Mouse (Mus musculus) heart, adult 2 months (tissue): ENCODE measurements at regions not wholly inside any gene's neighbourhood (a gene's known extent, or its start where the extent isn't known, plus 50 kb on each side); places are given as distances from the start of the nearest gene placed in this dataset.

Experiments
- CTCF ChIP-seq: fragments of 200-600 bp; IDR thresholded peaks from 2 replicates; pipeline ENCODE4 v1.8.1; 2022; ENCODE audit warnings: antibody characterized with exemption, mild to moderate bottlenecking, moderate library complexity
- POLR2A ChIP-seq: fragments of 200-500 bp; IDR thresholded peaks from 2 replicates; pipeline ENCODE4 v1.6.1; 2011; ENCODE audit warnings: mild to moderate bottlenecking, low read depth, low read length, control low read depth; ENCODE audit not compliant: insufficient read depth

DNA sequence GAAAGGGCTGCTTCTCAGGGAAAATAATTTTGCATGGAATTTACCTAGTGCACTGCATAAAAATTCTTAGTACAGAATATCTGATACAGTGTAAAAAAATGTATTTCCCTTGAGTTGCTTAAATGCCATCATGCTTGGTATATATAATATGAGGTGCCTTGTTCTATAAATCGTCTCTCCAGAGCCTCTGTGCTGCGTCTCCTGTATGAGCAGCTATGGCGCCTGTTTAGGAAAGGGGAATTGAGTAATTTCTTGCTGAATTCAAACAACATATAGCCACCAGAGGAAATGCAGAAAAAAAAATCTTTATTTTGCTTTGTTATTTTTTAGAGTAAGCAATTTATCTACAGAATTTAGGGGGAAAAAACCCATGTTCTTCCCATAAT is 95.4 kb upstream of the Rap1b start:
- TF ChIP-seq POLR2A (no peak), CTCF (no peak)
